Mouse (Mus musculus): Measurements from ENCODE around the gene Esrp2.
A peak's percentile ranks its signal among the peaks of the same experiment; 100 is the strongest.

The Esrp2 gene

GRCm38 (mm10) chr8:106123443-106123842 is 13.3 kb downstream of the Esrp2 start:
- peak; percentile 51 for DNase-seq (ENCODE audit: low read depth, low spot score)

GRCm38 (mm10) chr8:106115897-106116296 is 20.9 kb downstream of the Esrp2 start:
- DNase-seq (ENCODE audit: low read depth, low spot score) = peak; percentile 82

- no peak for DNase-seq (ENCODE audit: low read depth, low spot score)
These were observed 24.3 kb downstream of the Esrp2 start for GRCm38 (mm10) chr8:106112514-106112913.

- DNase-seq (ENCODE audit: low read depth, low spot score) = peak; percentile 33
These were observed 24.7 kb downstream of the Esrp2 start for GRCm38 (mm10) chr8:106112041-106112440.

- DNase-seq (ENCODE audit: low read depth, low spot score) = no peak
These were observed 28.0 kb downstream of the Esrp2 start for GRCm38 (mm10) chr8:106108729-106109128.

- no peak for DNase-seq (ENCODE audit: low read depth, low spot score)
These were observed 28.7 kb downstream of the Esrp2 start for GRCm38 (mm10) chr8:106108080-106108479.

- DNase-seq (ENCODE audit: low read depth, low spot score) = no peak
These were observed 30.6 kb downstream of the Esrp2 start for GRCm38 (mm10) chr8:106106193-106106592.

GRCm38 (mm10) chr8:106103888-106104287 is 32.9 kb downstream of the Esrp2 start:
- DNase-seq (ENCODE audit: low read depth, low spot score) = no peak

GRCm38 (mm10) chr8:106102321-106102720 is 34.5 kb downstream of the Esrp2 start:
- DNase-seq (ENCODE audit: low read depth, low spot score) = no peak
